Mouse (Mus musculus) liver, embryonic 16.5 days (tissue): ENCODE measurements around the gene Ranbp10. TPM values are rescaled to one million over a fixed set of nuclear protein-coding genes. Genes with fewer than 3 reads are reported as not detected.

Experiments used
- ATAC-seq: fragments of 200-750 bp; cut with Nextera tagmentation; 2 replicates; pipeline ENCODE4 v1.8.0; 2017; ENCODE audit warnings: low read depth, mild to moderate bottlenecking, moderate number of reproducible peaks, moderate library complexity
- H3K27ac ChIP-seq: fragments of 300-500 bp; sonication (generic); 2 replicates; pipeline ENCODE4 v1.5.1; 2014; ENCODE audit warnings: mild to moderate bottlenecking, low read length
- H3K27me3 ChIP-seq: fragments of 300-500 bp; sonication (generic); 2 replicates; pipeline ENCODE4 v1.6.1; 2014; ENCODE audit warnings: low read depth, low read length, mixed read lengths; ENCODE audit not compliant: control insufficient read depth, insufficient read depth
- H3K36me3 ChIP-seq: fragments of 300-500 bp; sonication (generic); 2 replicates; pipeline ENCODE4 v1.6.1; 2014; ENCODE audit warnings: mild to moderate bottlenecking; ENCODE audit not compliant: control insufficient read depth, insufficient read depth
- H3K4me1 ChIP-seq: fragments of 300-500 bp; sonication (generic); 2 replicates; pipeline ENCODE4 v1.6.1; 2014; ENCODE audit warnings: low read depth, low read length, mixed read lengths; ENCODE audit not compliant: control insufficient read depth
- H3K4me2 ChIP-seq: fragments of 300-500 bp; sonication (generic); 2 replicates; pipeline ENCODE4 v1.6.1; 2014; ENCODE audit warnings: low read depth, low read length, mixed read lengths
- H3K4me3 ChIP-seq: fragments of 300-500 bp; sonication (generic); 2 replicates; pipeline ENCODE4 v1.5.1; 2014; ENCODE audit warnings: low read depth, mild to moderate bottlenecking, low read length
- H3K9ac ChIP-seq: fragments of 300-500 bp; sonication (generic); 2 replicates; pipeline ENCODE4 v1.6.1; 2014; ENCODE audit warnings: low read depth, low read length
- H3K9me3 ChIP-seq: fragments of 300-500 bp; sonication (generic); replicated peaks from 2 replicates; pipeline ENCODE4 v1.6.1; 2016; ENCODE audit warnings: low read length; ENCODE audit not compliant: control insufficient read depth
- WGBS: fragments of 180-500 bp; shearing (Covaris S2); extraction: QIAGEN DNeasy Blood & Tissue Kit; methylation state at CpG from one replicate; pipeline ENCODE4 v1.1.7; 2014; ENCODE audit not compliant: insufficient replicate concordance; 5-methylcytosine and 5-hydroxymethylcytosine counted together
- polyA plus RNA-seq: library from polyadenylated mRNA; unstranded; fragments of >200 nt; fragmentation: Nextera tagmentation; extraction: Ambion mirVana; gene quantifications from 2 replicates; pipeline ENCODE4 v1.2.1, GENCODE M21; 2015

Gene Ranbp10
- polyA plus RNA-seq, 1 experiment from 2014 or later = 50.1 TPM

DNA sequence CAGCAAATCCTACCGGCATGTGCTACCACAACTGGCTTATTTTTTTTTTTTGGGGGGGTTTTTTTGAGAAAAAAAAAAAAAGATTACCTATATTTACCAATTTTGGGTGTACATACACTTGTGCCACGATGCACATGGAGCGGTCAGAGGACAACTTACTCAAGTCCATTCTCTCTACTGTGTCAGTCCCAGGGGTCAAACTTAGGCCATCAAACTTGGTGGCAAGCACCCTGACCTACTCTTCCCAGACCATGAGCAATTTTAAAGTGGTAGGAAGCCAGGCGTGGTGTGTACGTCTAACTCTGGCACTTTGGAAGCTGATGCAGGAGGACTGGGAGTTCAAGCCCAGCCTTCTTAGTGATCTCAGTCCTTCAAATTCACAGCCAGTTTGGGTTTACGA is 13.9 kb downstream of the Ranbp10 start:
- Histone ChIP-seq H3K36me3 (peaks cover 55% of the 10 kb centered on the region), H3K9me3 (no peaks in the 10 kb centered on the region), H3K4me2 (peak overlapping the region; percentile 49), H3K27me3 (no peaks in the 10 kb centered on the region), H3K4me1 (peaks cover 81% of the 10 kb centered on the region), H3K4me3 (peak overlapping the region; percentile 12), H3K9ac (no peak overlapping the region), H3K27ac (peak overlapping the region; percentile 51)
- ATAC-seq = no peak
- 88% methylated on average over 6 of the region's 6 CpGs for WGBS

DNA sequence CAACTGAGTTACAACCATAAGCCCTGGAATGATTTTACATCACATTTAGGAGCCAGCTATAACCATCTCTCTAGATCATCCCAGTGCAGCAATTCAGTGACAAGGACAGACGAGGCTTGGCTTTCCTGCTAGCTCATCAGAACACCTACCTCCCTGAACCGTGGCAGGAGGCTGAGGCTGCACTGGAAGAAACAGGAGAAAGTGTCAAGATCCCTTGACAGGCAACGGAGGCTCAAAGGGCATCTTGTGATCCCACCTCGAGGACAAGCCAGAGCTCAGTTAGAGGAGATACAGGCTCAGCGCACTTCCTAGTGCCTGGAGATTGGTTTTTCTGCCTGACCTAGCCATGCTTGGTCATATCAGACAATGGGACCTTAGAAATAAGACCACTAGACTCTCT is 14.6 kb downstream of the Ranbp10 start:
- H3K9me3 ChIP-seq = no peaks in the 10 kb centered on the region
- no peaks in the 10 kb centered on the region for H3K27me3 ChIP-seq
- no peak for ATAC-seq
- peak overlapping the region; percentile 49 for H3K4me2 ChIP-seq
- peak overlapping the region; percentile 51 for H3K27ac ChIP-seq
- 79% methylated on average over 5 of the region's 5 CpGs for WGBS
- H3K4me3 ChIP-seq = peak overlapping the region; percentile 4; the same call in 1 of the 2 replicates
- H3K9ac ChIP-seq = no peak overlapping the region; the same call in 1 of the 2 replicates
- peaks cover 58% of the 10 kb centered on the region for H3K36me3 ChIP-seq
- peaks cover 81% of the 10 kb centered on the region for H3K4me1 ChIP-seq

DNA sequence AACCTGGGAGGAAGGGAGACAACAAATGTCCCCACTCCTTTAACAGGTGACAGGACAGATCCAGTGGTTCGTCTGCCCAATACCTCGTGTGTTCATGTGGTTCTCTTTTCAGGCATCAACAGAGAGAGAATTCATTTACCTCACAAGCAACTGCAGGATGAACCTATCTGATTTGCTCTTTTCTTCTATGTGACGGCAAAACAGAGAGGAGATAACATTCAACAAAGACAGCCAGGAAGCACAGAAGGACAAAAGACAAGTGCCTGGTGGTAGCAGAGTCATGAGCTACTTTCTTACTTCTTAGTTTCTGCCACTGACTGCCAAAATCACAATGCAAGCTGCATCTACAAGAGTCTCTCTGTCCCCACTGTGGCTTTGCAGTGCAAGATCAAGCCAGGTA is 15.6 kb downstream of the Ranbp10 start:
- H3K4me2 ChIP-seq = peak overlapping the region; percentile 49
- peak overlapping the region; percentile 25 for H3K4me3 ChIP-seq
- WGBS = 34% methylated on average over 3 of the region's 3 CpGs
- no peaks in the 10 kb centered on the region for H3K9me3 ChIP-seq
- no peaks in the 10 kb centered on the region for H3K27me3 ChIP-seq
- peak overlapping the region; percentile 51 for H3K27ac ChIP-seq
- H3K9ac ChIP-seq = peak overlapping the region; percentile 29
- peaks cover 83% of the 10 kb centered on the region for H3K4me1 ChIP-seq
- peaks cover 67% of the 10 kb centered on the region for H3K36me3 ChIP-seq
- no peak for ATAC-seq

DNA sequence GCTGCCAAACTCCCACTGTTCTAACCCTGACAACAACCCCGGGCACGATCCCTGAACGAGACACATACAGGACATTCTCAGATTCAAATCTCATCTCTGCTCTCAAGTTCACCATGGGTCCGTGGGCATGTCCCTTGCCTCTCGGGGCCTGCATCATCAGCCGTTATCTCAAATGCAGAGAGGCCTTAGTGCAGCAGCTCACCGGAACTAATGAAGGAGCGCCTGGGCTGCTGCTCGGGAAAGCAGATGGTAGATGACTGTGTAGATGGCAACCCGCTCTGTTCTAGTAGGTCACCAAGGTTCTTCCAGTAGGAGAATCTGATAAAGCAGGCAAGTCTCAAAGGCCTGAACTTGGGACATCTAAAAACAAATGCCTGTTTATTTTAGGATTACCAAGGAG is 16.1 kb downstream of the Ranbp10 start:
- WGBS = 37% methylated on average over 10 of the region's 10 CpGs
- Histone ChIP-seq H3K4me3 (peak overlapping the region; percentile 25), H3K9me3 (no peaks in the 10 kb centered on the region), H3K27ac (peak overlapping the region; percentile 51), H3K4me2 (peak overlapping the region; percentile 49), H3K9ac (peak overlapping the region; percentile 29), H3K27me3 (no peaks in the 10 kb centered on the region), H3K36me3 (peaks cover 69% of the 10 kb centered on the region), H3K4me1 (peaks cover 86% of the 10 kb centered on the region)
- ATAC-seq = peak; percentile 63

DNA sequence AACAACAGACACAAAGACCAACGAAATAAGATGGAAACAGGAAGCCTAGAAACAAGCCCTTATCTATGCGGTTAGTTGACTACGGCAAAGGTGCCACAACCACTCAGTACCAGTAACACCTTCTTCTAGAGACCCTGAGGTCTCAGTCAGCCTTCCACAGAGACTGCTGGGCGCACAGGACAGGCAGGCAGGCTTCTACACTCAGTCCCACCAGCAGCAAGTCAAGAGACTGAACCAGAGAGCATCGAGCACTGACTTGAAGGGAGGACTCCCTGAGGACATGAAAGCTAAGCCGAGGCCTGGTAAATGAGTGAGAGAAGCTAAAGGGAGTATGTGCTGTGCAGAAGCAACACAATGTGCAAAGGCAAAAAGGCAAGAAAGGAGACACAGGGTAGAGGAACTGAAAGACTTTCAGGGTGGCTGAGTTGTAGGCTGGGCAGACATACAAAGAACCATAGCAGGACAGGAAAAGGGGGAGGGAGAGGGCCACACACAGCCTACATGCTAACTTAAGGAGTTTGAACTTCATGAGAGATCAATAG is 16.8 kb downstream of the Ranbp10 start:
- WGBS = 40% methylated on average over 6 of the region's 6 CpGs
- Histone ChIP-seq H3K4me2 (peak overlapping the region; percentile 49), H3K4me3 (peak overlapping the region; percentile 25), H3K9me3 (no peaks in the 10 kb centered on the region), H3K36me3 (peaks cover 68% of the 10 kb centered on the region), H3K9ac (peak overlapping the region; percentile 35), H3K27me3 (no peaks in the 10 kb centered on the region), H3K4me1 (peaks cover 86% of the 10 kb centered on the region), H3K27ac (peak overlapping the region; percentile 51)
- no peak; the same call in 1 of the 2 replicates for ATAC-seq

DNA sequence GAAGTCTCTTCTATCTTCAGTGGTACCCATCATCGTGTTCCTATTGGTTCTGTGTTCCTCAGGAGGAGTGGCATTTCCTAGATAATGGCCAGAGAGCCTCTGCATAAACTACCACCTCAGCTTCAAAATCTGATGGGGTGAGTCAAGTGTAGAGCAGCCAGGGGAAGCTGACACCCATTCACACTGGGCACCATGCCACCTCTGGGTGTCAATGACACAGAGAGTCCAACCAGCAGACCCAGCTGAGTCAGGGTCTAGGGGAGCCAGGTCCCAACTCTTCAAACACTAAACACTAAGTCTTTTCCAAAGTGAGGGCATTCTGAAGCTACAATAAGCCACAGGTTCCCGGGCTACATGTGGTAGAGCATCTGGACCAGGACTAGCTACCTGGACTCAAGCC is 18.7 kb downstream of the Ranbp10 start:
- WGBS = 77% methylated on average over 2 of the region's 2 CpGs
- ATAC-seq = 0 out of 2 replicates have a peak, but pooled peaks have one; percentile 6
- no peak overlapping the region for H3K4me2 ChIP-seq
- H3K9me3 ChIP-seq = no peaks in the 10 kb centered on the region
- peak overlapping the region; percentile 39 for H3K27ac ChIP-seq
- peaks cover 75% of the 10 kb centered on the region for H3K36me3 ChIP-seq
- no peaks in the 10 kb centered on the region for H3K27me3 ChIP-seq
- H3K9ac ChIP-seq = no peak overlapping the region
- H3K4me1 ChIP-seq = peaks cover 83% of the 10 kb centered on the region
- H3K4me3 ChIP-seq = no peak overlapping the region

DNA sequence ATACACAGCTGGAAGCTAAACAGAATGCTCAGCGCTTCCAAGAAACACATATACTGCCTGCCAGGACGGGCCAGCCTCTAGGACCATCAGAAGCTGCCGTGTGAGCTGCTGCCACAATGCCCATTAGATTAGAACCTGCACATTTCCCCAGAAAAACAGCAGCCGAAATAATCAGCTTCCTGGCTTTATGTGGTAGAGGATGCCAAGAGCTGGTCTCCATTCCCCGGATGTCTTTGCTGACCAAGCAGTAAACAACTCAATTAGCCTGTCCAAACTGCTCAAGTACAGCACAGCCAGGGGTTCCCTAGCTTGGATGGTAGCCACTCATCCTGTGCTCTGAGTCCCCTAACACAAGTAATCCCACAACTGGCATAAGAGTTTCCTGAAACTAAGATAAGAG is 19.4 kb downstream of the Ranbp10 start:
- H3K27ac ChIP-seq = peak overlapping the region; percentile 39
- no peak for ATAC-seq
- H3K36me3 ChIP-seq = peaks cover 74% of the 10 kb centered on the region
- 80% methylated on average over 5 of the region's 5 CpGs for WGBS
- no peak overlapping the region for H3K4me2 ChIP-seq
- no peak overlapping the region for H3K9ac ChIP-seq
- H3K9me3 ChIP-seq = no peaks in the 10 kb centered on the region
- no peak overlapping the region for H3K4me3 ChIP-seq
- no peaks in the 10 kb centered on the region for H3K27me3 ChIP-seq
- peaks cover 83% of the 10 kb centered on the region for H3K4me1 ChIP-seq

DNA sequence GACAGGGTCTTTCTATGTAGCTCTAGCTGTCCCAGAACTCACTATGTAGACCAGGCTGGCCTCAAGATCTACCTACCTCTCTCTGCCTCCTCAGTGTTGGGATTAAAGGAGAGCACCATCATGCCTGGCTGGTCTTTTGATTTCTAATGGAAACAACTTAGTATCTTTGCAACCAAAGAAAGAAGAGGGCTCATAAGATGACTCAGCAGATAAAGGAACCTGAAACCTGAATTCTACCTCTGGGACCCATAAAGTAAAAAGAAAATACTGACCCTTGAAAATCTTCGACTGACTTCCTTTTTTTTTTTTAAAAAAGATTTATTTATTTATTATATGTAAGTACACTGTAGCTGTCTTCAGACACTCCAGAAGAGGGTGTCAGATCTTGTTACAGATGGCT is 21.2 kb downstream of the Ranbp10 start:
- no peak for ATAC-seq
- peaks cover 74% of the 10 kb centered on the region for H3K4me1 ChIP-seq
- no peaks in the 10 kb centered on the region for H3K27me3 ChIP-seq
- WGBS = 30% methylated on average over 1 of the region's 1 CpGs
- no peak overlapping the region for H3K9ac ChIP-seq
- H3K4me2 ChIP-seq = no peak overlapping the region
- no peak overlapping the region for H3K4me3 ChIP-seq
- H3K36me3 ChIP-seq = peaks cover 60% of the 10 kb centered on the region
- peak overlapping the region; percentile 73 for H3K27ac ChIP-seq
- no peaks in the 10 kb centered on the region for H3K9me3 ChIP-seq

DNA sequence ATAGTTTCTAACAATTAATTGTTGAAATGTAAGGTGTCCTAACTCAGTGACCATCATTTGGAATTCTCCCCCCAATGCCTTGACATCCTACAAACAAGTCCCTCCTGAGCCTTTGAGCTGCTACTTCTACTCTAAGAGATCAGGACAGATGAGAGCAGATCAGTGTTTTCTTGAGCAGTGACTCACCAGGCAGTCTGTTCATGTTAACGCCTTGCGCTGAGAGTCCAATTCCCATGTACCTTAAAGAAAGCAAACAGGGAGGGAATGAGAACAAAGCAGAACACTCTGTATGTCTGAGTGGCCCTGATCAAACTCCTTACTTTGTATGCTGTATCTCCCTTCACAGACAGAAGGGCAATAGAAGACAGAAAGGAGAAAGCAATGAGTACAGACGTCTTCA is 21.8 kb downstream of the Ranbp10 start:
- H3K27me3 ChIP-seq = no peaks in the 10 kb centered on the region
- H3K4me1 ChIP-seq = peaks cover 74% of the 10 kb centered on the region
- H3K4me2 ChIP-seq = no peak overlapping the region
- no peak overlapping the region for H3K9ac ChIP-seq
- no peak overlapping the region for H3K4me3 ChIP-seq
- H3K36me3 ChIP-seq = peaks cover 58% of the 10 kb centered on the region
- H3K9me3 ChIP-seq = no peaks in the 10 kb centered on the region
- peak overlapping the region; percentile 66 for H3K27ac ChIP-seq
- ATAC-seq = no peak
- WGBS = 72% methylated on average over 3 of the region's 3 CpGs
